Mouse (Mus musculus) heart, postnatal 0 days (tissue): ENCODE measurements around the gene Pagr1b.

ENCODE experiments used
- CTCF ChIP-seq: IDR thresholded peaks from 2 replicates; pipeline ENCODE4 v1.5.1; 2016; ENCODE audit warnings: antibody characterized with exemption, control low read depth, low read depth
- EP300 ChIP-seq: IDR thresholded peaks from 2 replicates; pipeline ENCODE4 v1.6.1; 2016; ENCODE audit warnings: antibody characterized with exemption, low read depth

GRCm38 (mm10) chr7:126976878-126977459, 39.3 kb downstream of the Pagr1b start:
- TF ChIP-seq EP300 (no peak), CTCF (no peak)
